Mouse (Mus musculus) frontal cortex, postnatal 25 days (tissue): ENCODE measurements at regions not wholly inside any gene's neighbourhood (a gene's known extent, or its start where the extent isn't known, plus 50 kb on each side); places are given as distances from the start of the nearest gene placed in this dataset.

Experiments
- DNase-seq, 2 experiments: peaks; one replicate each; pipeline ENCODE4 v3.0.0; 2022; ENCODE audit warnings: low spot score in 2 of 2

DNA sequence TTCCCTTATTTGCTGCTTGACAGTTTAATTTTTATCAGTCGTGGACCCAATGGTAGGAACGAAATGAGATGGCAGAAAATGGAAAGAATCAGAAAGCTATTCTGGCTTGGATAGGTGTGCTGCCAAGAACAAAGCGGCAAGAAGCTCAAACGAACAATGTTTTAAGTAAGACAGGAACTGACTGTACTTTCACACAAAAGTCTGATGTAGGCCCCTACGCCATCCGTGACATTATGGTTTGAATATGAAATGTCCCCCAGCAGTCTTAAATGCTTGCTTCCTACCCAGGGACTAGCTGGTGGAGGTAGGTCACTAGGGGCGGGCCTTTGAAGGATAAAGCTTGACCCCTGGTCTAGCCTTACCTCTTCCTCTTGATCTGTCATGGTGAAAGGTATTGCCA is 90.5 kb upstream of the Barx2 start:
- DNase-seq = no peak

DNA sequence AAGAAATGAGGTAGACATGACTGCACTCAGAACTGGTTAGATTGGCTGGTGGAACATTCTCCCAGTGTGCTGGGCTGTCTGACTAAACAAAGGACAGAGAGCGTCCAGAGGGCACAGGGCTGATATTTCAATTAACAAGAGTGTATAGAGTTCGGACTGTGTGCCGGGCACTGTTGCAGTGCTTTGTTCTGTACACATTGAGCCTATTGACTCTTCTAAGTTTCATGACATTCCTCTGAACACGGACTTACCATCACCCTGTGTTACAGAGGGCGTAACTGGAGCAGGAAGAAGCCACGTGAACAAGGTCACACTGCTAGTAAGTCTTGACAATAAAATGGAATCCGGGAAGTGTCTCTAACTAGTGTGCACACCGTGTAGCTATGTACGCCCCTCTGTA is 92.1 kb upstream of the Barx2 start:
- DNase-seq = no peak

DNA sequence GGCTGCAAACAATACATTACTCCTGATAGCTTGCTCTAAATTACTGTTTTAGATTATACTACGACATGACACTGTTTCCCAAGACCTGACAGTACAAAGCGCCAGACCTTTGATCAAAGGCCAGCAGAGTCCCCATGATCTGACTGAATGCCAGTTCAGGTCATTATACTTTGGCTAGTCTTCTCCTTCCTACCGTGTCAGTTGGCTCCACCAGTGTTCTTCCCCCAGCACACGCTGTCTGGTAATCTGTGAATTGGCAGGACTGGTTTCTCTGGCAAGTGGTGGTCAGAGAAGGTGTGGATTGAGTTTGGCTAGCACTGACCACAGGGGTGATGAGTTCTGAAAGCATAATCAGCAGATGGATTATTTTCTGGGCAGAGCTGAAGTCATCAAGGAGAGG is 93.1 kb upstream of the Barx2 start:
- DNase-seq = no peak

DNA sequence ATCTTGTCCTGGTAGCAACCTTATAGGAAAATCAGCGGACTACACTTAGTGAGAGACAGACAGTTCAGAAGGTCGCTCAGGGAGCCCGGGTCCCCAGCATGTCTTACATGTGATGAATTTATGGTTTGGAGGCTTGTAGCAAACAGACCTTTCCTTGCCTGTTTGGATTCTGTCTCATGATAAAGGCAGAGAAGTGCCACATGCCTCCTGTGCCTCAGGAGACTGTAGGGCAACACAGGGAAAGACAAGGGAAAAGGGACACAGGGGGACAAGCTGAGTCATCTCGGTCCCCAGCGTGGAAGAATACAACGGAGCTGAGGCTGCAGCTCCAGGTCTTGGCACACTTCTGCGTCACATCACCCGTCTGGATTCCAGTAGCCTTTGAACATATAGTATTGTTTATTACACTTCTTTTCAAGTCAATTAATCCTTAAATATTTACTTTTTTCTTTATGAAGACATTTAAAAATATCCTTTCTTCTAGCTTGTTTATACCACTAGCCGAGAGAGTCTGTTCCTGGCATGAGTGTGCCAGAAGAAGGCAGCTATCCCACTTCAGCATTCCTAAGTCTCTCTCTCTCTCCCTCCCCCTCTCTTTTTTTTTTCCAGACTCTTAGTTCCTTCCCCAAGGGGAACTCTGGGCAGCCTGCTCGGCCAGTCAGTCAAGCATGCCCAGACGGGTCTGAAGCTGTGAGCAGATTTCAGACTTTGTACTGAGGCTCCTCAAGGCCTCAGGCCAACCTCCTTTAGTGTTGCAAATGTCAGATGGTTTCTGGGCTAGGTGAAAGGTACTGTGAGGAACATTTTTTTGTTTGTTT is 97.9 kb upstream of the Barx2 start:
- no peak for DNase-seq

DNA sequence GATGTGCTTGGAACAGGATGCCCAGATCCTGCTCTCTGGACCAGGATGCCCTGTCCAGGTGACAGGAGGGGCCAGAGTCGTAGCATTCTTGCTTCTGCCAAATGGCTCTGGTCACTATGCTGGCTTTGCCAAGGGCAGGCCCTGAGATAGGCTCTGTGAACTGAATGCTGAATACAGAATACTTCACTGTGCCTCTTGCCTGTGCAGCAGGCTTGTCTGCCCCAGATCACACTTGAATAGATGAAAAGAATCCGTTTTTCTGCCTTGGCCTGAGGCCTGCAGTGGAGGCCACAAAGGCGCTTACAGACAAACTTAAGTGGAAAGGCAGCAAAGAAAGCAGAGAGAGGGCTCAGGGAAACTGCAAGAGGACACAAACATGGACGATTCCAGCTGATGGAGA is 99.7 kb upstream of the Arhgap32 start:
- DNase-seq = no peak

DNA sequence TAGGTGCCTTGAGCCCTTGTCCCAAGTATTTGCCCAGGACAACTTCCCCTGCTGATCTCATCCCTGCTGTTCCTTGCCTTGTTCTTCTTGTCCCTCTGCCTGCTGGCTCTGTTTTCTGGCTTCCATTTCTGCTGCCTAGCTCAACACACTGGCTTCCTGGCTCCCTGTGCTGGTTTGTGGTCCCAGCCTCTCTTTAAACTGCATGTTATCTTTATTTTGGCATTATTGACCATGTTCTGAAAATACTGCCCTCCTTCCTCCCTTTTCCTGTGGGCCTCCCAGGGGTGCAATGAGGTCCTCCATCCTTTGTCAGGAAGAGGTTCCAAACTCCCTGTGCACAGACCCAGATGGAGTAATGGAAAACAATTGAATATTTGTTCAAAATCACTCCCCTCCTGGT is 97.9 kb upstream of the Arhgap32 start:
- no peak for DNase-seq

DNA sequence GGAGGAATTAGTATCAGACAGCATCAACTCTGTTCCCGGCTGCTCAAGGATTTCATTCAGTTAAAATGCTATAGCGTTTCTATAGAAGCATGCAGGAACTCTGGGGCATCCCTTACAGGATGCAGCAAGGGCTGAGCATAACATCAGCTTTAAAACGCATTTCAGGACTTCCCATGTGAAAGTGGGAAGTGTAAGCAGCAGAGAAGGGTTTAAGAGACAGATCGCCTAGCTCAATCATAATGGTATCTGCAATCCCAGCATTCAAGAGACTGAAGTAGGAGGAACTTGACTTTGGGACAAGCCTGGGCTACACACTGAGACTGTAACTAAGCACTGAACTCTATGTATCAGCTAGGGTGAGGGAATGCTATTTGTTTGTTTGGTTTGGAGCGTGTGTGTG is 96.2 kb upstream of the Arhgap32 start:
- no peak for DNase-seq

DNA sequence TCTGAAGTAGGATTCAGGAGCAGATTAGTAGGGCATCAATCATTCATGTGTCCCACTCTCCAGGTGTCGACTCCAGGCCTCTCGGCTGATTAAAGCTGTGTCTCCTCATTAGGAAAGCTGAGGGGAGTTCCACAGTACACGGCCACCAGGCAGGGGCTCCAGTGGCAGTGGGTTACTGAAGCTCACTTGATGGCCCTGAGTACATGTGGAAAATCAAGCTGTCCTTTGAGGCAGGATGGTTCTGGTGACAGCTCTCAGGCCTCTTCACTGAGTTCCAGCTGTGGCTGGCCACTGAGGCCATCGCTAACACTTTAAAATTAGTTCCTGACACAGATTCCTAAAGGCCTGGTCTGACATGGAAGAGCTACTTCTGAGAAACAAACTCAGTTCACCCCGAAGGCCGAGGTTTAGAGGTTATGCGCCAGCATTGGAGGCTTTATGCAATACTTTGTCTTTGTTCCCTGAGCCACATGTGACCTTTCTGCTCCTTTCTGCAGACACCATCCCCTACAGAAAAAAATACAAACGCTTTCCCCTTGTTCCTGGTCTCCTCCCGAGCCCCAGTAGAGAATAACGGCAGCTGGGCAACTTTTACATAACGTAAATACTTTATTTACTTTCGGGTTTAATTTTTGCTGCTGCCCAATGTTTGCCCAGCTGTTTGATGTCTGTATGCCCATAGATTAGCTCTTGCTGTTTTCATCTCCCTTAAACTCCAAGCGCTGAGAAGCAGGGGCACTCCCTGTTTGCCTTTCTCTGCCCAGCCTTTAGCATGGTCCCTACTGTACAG is 94.8 kb upstream of the Arhgap32 start:
- DNase-seq = no peak

DNA sequence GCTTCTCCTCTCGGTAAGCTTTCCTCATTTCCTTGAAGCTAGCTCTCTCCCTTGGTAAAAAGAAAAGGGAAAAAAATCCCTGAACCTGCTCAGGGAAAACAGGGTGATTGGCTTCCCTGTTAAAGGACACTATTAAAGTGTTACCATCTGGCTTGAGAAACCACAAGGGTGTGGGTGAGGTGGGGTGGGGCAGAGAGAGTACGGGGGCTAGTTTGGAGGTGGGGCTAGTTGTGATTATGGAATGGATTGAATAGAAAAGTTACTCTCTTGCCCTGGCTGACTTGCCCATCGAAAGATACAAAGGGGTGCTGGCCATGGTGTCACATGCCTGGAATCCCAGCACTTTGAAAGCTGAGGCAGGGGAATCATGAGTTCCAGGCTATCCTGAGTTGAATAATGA is 94.2 kb upstream of the Arhgap32 start:
- no peak for DNase-seq

DNA sequence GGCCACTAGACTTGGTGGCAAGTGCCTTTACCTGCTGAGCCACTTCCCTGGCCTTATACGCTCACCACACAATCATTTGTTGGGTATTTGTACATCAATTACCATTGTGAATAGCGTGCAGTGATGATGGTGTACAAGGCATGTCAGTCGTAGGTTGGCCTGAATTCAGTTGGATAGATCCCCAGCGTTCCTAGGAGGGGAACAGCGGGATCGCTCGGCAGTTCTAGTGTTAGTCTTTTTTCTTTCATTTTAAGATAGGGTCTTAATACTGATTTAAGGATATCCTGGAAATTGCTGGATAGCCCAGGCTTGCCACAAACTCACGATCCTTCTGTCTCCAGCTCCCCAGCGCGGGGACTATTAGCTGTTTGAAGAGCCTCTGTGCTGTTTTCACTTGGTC is 92.9 kb upstream of the Arhgap32 start:
- no peak for DNase-seq

DNA sequence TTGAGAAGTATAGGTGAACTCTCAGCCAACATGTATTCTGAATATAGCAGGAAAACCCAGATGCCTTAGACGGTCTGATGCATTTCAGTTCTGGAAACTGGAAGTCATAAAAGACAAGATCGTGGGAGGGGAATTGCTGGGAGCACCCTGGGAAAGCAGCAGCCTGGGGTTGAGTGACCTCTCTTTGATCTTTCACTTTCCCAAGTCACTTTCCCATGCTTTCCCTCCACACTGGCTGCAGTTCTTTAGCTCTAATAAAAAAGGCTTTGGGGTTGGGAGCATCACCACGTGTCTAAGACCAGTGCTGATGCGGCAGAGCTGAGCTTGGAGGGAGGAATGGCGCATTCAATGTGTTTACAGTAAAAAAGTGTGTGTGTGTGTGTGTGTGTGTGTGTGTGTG is 91.2 kb upstream of the Arhgap32 start:
- DNase-seq = no peak

DNA sequence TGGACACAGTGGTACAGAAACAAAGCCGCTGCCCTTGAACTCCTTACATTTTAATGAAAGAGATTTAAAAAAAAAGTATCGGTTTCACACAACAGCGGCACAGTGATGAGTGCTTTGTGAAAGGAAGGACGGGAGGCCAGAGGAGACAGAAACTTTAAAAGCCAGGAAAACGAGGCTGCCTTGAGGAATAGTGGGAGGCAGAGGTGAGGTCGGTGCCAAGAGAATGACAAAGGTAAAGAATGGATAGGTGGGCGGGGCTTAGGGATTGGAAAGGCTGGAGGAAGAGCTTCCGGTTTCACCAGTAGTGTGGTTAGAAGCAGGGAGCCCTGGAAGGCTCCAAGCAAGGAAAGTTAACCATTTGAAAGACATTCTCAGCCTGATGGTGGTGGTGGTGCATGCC is 88.0 kb upstream of the Arhgap32 start:
- DNase-seq = no peak

DNA sequence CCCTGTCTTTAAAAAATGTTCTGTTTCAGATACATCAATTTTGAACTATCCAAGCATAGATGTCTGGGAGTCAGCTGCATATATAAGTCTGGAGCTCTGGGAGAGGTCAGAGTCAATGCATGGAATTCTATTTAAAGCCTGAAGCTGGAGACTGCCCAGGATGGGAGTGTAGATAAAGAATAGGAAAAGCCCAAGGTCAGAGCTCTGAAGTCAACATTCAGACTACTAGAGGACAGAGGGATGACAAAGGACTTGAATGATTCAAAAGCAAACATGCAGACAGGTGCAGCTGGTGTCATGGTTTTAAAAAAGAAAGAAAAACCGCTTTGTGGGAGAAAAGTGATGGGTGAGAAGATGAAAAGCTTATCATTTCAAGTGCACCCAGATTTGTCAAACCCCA is 86.9 kb upstream of the Arhgap32 start:
- no peak for DNase-seq

DNA sequence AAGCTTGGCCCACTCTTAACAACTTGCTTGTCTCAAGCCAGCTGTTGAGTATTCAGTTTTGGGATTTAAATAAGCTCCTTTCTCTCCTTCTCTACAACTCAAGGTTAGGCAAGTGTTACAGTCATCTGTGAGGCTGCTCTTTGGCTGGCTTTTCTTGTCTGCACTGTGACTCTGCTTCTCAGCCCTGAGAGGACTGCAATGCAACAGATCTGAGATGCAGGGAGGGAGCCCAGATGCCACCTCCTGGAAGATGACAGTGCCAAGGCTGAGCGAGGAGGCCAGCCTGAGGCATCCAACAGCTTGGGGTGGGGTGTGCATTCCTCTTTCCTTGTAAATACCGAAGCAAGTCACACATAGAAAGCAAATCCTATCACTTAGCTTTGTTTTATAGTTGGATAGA is 86.2 kb upstream of the Arhgap32 start:
- DNase-seq = no peak

DNA sequence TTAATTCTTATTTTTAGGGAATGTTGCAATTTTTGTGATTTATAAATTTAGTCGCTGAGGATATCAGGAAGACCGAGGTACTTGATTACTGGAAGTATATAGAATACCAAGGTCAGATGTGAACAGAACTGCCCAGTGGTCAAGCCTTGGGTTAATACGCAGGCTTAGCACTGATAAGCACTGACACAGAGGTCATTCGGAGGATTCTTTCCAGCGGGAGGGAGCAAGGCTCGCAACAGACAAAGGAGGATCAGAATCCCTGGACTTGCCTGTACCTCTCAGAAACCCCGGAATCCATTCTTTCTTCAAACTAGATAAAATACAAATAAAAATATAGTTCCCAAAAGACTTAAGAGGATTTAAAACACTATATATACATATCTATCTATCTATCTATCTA is 85.7 kb upstream of the Arhgap32 start:
- no peak for DNase-seq

DNA sequence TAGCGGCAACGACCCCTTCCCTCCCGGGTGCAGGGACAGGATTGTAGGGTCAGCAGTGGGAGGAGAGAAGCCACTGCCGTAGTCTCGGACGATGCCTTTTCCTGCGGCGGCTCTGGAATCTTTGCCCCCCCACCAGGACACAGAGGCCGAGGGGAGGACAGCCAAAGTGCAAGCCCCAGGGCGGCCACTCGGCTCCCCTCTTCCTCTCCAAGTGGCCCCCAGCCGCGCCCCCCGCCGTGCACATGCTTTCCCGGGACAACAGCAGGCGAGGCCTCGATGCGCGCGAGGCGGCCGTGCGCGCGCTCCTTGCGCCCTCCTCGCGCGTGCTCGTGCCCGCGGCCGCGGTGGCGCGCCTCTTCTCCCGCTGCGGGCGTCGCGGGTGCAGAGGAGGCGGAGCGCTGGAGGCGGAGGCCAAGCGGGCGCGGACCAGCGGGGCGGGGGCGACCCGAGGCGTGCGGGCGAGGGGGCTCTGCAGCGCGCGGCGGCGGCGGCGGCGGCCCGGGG is 83.9 kb upstream of the Arhgap32 start:
- DNase-seq = peak; percentile 63 to 69

DNA sequence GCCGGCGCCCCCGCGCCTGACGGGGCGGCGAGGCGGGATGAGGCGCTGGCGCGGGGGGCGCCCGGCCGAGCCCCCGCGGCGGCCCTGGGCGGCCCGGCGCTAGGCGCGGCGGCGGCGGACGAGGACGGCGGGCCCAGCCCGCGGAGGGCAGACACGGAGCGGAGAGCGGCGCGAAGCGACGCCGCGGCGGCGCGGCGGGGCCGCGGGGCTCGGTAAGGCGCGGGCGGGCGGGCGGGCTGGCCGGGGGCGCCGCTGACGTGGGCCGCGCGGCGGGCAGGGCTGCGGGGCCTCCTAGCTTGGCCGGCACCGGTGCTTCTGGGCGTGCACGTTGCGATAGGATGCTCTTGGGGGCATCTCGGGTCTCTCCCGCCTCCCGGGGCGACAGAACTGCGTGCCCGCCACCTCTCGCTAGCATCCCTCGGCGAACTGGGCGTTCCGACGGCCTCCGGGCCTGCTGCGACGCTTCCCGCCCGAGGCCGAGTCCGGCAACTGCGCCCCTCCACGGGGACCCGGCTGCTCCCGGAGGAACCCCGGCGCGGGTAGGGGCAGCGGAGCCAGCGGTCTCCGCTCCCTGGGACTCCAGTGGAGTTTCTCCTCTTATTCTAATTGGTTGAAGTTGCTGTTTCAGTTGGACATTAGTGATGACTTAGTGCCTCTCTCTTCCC is 83.3 kb upstream of the Arhgap32 start:
- peak; percentile 30 to 31 for DNase-seq

DNA sequence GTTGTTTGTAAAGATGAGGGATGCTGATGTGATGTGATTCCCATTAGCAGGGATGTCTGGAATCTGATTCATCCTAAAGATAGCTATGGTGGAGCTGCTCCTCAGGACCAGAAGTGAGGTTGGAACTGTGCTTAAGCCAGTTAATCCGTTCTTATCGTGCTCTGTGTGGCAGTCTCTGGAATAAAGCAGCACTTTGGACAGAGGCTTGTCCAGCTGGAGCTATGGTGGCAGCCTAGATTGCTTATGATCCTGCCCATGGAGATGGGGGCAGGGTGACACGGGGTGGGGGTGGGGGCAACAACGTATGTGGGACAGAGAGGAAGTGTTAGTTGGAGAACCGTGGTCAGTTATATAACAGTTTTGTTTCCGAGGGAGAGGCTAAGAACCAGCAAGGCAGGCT is 82.0 kb upstream of the Arhgap32 start:
- DNase-seq = no peak

DNA sequence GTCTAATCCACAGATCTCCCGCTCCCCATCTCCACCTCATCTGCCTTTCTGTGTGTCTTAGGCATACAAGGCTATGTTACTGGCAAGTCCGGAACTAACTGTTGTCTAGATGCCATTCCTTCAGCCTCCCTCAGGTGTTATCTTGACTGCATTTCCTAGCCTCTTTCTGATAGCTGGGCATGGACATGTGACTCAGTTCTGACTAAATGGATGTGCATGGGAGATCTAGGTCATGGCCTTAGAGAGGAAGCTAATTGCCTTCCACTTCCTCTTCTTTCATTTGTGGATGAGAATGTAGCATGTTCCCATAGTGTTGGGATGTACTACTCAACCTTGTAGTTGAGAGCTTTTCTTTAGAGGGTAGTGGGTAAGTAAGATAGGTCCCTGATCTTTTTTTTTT is 75.9 kb upstream of the Arhgap32 start:
- no peak for DNase-seq

DNA sequence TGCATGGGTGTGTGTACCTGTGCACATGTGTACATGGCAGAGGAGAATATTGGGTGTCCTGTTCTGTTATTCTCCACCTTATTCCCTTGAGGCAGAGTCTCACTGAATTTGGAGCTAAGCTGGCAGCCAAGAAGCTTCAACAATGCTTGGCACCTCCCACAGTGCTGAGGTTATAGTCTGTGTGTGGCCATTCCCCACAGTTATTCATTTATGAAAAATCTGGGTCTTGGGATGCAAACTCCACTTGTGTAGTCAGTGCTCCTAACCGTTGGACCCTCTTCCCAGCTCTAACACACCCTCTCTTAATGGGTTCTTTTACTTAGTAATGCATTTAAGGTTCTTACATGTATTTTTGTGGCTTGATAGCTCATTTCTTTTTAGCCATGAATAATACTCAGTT is 72.6 kb upstream of the Arhgap32 start:
- DNase-seq = no peak

DNA sequence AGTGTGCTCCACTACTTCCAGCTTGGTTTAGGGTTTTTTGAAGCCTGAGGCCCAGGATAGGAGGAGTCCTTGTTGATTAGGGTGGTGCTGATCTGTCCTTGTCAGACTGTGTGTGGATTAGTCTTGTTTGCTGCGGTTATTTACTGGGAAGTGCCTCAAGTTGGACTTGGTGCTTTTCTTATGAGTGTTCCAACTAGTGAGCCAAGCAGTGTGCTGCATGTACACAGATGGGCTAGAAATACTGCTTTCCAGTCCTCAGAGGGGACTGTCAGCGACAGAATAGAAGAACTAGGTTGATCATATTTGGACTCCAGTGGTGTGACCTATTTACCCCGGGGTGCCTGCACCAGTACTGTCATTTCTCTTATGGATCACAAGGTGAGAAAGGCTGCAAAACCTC is 69.1 kb upstream of the Arhgap32 start:
- DNase-seq = no peak

DNA sequence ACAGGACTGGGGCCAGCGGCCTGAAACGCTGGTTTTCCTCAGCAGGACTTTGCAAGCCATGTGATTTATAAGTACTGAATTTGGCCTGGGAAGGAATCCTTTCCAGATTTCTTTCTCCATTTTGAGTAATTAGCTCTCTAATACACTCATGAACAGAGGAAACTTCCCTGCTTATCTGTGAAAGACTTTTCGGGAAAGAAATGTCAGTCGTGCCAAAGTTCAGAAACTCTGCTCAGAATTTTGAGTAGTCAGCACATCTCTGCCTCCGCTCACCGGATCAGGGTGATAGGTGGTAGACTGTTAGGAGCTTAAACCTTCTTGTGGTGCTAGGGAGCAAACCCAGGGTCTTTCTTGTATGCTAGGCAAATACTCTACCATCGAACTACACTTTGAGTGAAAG is 67.0 kb upstream of the Arhgap32 start:
- no peak for DNase-seq

DNA sequence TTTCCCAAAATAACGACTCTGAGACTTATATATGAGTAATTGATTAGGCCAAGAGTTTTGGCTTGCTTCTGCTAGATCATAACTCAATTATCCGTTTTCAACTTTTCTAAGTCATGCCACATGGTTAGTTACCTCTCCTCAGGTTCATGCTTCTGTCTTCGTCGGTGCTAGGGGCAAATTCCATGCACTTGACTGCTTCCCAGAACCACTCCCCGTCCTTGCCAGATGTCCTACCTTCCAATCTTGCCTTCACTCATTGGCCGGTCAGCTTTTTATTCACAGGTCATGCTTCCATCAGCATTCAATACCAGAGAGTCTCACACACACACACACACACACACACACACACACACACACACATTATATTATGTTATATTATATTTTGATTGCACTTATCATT is 66.4 kb upstream of the Arhgap32 start:
- DNase-seq = no peak
